Mouse (Mus musculus): Measurements from ENCODE around the gene Tyk2.

- TF ChIP-seq POLR2A (IDR thresholded peaks at IDR 0.05; ENCODE audit: borderline replicate concordance, extremely low read depth, low read depth, low read length) (no peak), CTCF (IDR thresholded peaks at IDR 0.05; ENCODE audit: insufficient read depth, low read length) (no peak)
Observed at GRCm38 (mm10) chr9:21163086-21164050, 32.3 kb upstream of the Tyk2 start.

All from lung, adult 2 months (tissue).